Mouse (Mus musculus) retina, postnatal 1 day (tissue): Measurements from ENCODE around the gene Prorsd1.

ENCODE experiments used
- DNase-seq: peaks from one replicate; pipeline ENCODE4 v3.0.0-alpha.2; 2012

Gene Prorsd1

DNA sequence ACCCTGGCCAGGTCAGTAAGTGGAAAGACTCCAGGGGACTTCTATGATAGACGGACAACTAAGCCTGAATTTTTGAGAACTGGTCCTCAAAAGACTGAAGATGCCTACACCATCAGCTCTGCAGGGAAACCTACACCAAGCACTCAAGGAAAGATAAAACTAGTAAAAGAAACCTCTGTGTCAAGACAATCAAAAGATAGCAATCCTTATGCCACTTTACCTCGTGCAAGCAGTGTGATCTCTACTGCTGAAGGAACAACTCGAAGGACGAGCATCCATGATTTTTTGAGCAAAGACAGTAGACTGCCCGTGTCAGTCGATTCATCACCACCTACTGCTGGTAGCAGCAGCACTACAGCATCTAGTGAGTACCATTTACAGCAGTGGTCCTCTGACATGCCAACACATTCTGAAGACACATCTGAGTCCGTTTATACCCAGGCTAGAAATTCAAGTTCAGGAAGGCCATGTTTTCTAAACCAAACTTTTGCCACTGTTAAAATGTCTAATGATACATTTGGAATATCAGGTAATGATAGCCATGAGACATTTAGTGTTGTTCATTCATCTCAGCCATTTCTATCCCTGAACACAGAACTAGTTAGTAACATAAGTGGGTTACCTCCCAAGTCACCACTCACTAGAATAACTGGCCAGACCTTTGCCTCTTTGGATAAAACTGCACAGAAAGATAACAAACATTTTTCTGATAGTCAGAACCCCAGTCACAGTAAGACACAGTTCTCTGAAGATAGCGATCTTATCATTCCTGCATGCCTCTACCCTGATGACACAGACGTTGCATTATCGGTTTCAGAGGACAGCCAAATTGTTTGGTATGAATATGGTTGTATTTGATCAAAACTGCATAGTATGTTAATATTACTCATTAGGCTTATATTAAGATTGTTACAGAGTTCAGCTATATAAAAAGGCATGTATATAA lies 10.6 kb downstream of the Prorsd1 start:
- DNase-seq = no peak

DNA sequence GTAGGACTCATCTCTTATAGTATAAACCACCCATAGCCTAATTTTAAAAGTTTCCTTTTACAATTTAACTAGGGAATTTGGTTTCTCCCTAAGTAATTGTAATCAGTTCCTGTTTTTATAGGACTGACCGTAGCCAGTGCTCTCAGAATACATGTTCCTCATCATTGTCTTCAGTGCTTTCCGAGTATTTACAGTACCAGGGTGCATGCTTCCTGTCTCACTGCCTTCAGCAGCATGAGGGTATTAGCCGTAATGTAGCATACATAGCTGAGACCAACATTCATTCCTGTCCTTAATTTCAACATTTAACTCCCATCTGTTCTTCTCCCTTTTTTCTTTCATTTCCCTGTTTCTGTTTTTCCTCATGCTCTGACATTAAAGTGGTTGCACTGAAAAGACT lies 17.9 kb downstream of the Prorsd1 start:
- no peak for DNase-seq

DNA sequence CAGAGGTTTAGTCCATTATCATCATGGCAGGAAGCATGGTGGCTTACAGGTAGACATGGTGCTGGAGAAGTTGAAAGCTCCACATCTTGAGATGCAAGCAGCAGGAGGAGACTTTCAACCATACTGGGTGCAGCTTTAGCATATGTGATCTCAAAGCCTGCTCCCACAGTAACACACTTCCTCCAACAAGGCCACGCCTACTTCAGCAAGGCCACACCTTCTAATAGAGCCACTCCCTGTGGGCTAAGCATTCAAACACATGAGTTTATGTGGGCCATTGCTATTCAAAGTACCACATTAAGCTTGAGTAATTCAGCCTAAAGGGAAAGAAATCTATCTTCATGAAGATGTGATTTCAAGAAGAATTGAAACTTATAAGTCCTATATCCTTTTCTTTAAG lies 21.7 kb downstream of the Prorsd1 start:
- no peak for DNase-seq

- no peak for DNase-seq
These were observed 40.2 kb downstream of the Prorsd1 start for GRCm38 (mm10) chr11:29474676-29475075.
